Mouse (Mus musculus): Measurements from ENCODE around the gene Efna2.

Efna2 gene

DNA sequence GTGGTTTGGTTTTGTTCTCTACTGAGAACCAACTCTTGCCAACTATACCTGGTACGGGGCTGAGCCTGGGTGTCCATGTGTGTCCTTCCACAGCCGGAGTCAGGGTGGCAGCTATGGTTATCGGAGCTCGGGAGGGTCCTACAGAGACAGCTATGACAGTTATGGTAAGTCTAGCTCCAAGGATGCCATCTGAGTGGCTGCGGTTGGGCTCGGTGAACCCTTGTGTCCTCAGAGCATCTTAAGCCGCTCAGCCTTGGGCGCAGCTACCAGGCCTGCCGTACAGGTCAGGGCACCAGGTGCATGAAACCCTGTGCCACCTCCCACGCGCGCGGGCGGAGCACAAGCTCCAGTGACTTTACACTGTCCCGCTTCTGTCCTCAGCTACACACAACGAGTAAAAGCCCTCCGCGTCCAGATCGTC, 8.7 kb upstream of the Efna2 start:
- DNase-seq: no peak

DNA sequence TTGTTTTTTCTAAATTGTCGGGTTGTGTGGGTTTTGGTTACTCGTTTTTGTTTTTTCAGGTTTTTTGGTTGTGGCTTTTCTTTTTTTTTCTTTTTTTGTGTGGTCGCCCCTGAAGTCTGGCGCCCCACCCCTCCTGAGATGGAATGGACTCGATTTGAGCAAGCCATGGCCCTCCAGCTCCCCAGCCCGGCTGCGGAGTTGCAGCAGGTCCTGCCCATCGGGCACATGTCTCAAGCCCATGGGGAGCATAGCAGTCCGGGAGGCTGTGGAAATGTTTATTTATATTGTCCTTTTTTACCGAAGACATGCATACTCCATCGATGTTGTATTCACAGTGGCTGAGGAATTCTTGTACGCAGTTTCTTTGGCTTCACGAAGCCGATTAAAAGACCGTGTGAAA, 8.0 kb upstream of the Efna2 start:
- no peak for DNase-seq

DNA sequence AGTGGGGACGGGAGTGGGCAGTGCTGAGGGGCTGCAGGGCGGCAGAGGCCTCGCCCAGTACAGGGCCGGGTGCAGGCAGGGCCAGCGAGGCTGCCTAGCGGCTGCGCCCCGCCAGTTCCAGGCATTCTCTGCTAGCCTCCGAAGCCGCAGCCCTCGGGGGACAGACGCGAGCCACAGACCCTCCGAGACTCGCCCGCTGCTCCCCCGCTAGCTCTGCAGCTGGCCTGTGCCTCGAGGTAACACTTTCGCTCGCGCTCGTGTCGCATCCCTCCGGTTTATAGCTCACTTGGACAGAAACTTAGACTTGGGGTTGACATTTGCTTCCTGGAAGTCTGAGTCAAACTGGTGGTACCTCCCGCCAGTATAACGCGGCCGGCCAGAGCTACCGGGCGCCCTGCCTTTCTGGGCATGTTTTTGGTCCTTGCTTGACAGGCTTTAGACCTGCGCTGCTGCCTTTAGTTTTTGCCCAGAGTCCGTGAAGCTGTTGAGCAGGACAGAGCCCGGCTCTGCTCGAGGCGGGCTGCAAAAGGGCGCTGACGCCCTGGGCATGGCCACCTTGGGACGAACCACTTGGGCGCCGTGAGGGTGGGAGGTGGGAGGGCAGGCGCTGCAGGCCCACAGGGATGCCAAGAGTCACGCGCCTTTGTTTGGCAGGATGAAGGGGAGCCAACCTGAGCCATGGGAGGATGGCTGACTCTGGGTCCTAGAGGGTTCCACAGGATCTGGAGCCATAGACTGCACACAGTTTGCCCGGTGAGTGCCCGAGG, 7.3 kb upstream of the Efna2 start:
- DNase-seq: no peak

DNA sequence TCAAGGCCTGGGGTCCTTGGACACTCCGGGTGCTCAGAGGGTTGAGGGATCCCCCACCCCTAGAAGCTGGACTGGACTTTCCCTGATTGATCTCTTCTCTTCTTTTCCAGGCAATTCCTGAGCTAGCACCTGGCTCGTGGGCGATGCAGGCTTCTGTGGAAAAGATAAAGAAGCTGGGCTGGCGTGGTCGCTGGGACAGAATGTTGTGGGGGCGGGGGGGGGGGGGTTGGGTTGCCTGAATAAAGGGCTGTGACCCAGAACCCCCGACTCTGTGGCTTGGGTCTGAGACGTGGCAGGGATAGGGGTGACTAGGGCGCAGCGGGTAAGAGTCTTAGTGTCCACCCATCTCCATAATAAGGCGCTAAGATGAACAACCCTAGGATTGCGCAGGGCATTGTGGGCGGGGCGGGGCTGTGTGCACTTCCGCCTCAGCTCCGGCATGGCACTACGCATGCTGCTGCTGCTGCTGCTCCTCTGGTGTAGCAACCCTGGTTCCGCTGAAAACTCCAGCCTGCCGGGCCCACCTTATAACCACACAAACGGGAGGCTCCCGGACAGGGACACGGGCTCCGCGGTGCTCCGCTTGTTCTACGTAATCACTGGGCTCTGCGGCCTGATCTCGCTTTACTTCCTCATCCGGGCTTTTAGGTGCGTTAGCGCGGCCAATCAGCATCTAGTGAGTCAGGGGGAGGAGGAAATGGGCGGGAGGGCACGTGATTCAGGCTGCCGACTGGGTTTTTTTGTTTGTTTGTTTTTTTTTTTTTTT, 6.6 kb upstream of the Efna2 start, which contains the start of gene 1600002K03Rik:
Gene 1600002K03Rik, plus strand, starts transcription at position 418 of the 766 bp plus-strand sequence.
- DNase-seq: peak; percentile 90

DNA sequence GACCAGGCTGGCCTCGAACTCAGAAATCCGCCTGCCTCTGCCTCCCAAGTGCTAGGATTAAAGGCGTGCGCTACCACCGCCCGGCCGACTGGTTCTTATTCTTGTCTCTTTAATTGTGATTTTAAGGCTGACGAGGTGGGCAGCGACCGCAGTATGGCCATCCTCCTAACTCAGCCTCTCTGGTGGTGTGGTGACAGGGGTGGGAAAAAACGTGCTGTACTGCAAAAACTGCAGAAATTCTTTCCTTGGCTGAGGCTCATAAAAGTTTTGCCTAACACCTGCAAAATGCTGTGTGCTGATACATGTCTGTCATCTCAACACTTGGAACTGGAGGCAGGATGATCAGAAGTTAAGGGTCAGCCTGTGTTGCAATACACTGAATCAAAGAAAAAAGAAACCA, 5.9 kb upstream of the Efna2 start:
- DNase-seq: no peak

DNA sequence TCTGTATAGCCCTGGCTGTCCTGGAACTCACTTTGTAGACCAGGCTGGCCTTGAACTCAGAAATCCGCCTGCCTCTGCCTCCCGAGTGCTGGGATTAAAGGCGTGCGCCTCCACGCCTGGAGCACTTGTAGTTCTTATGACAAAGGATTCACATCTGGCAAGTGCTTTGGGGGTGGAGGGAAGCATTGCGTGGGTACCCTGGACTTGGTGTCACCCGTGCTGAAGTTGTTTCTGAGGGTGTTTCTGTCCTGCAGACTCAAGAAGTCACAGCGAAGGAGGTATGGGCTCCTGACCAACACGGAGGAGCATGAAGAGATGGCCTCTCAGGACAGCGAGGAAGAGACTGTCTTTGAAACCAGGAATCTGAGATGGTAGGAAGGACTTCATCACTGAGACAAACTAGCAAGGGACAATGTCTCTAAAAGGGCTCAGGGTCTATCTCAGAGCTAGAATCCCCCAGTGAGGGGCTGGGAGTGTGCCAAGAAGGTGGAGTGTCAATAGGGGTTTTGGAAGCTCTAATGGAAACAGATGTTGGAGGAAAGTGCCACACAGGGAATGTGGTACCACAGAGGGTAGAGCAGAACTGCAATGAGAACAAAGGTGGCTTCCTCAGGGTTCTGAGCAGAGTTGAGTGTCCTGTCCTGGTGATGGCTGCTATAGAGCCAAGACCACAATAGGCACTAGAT, 5.2 kb upstream of the Efna2 start:
- DNase-seq: no peak

DNA sequence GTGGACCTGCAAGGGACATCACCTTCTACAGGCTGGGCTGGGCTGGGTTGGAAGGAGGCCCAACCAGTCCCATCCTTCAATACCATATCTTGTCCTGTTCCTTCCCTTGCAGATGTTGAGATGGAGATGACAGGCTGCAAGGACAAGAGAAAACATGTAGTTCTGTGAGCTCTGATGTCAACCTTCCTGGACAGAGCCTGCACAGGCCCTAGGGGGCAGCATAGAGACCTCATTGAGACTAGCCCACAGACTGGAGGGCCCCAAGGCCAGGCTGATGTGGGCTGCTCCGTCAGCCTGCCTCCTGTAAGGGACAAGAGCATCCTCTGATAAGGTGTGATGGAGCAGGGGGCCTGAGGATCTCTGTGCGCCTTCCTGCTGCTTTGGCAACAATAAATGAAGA, 4.6 kb upstream of the Efna2 start:
- DNase-seq: peak; percentile 53

DNA sequence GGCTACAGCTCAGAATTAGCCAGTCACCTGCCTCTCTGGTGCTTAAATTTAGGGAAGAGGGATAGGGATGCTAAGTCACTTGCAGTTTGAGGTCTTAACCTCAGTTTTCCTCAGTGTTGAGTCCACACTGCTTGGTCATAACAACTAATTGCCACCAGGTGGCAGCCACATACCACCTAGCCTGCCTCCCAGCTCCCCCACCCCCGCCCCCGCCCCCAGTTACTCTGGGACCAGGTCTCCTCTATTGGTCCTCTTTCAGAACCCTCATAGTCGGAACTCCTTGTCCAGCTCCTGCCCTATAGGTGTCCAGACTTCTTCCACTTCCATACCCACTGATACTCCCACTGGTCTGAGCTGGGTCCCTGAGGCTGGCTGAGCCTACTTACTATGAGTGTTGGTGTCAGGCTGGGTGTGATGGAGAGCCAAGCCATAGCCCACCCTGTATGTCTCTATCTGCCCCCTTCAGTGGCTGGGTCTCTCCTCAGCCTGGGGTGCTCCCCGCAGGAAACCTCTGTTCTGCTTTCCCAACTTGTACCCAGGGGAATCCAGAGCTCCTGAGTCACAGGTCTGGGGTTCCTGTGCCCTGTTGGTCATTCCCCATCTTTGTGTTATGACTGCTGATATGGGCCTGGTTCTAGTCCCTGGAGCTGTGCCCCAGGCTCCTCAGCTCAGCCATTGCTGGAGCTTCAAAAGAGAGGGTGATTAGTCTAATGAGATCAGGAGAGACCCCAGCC, 3.6 kb upstream of the Efna2 start:
- DNase-seq: peak; percentile 48

DNA sequence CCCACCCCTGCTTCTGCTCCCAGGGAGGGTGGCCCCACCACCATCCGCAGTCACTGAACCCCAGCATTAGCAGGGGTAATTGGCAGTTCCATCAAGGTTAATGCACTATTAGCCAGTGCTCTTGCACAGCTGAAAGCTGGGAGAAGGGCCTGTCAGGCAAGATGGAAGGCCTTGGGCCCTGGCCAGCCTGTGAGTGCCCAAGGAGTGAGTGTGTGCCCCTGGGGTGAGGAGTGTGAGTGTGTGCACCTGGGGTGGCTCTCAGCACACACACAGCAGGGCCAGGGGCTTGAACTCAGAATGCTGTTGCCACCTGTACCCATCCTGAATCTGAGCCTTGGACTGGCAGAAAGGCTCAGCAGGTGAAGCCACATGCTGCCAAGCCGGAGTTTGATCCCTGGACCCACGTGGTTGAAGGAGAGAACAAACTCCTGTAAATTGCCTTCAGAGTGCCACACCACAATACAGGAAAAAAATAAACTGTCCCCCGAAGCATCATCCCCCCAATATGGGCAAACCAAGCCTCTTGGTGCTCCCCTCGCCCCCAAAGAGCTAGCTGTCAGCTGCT, 2.9 kb upstream of the Efna2 start:
- DNase-seq: no peak

DNA sequence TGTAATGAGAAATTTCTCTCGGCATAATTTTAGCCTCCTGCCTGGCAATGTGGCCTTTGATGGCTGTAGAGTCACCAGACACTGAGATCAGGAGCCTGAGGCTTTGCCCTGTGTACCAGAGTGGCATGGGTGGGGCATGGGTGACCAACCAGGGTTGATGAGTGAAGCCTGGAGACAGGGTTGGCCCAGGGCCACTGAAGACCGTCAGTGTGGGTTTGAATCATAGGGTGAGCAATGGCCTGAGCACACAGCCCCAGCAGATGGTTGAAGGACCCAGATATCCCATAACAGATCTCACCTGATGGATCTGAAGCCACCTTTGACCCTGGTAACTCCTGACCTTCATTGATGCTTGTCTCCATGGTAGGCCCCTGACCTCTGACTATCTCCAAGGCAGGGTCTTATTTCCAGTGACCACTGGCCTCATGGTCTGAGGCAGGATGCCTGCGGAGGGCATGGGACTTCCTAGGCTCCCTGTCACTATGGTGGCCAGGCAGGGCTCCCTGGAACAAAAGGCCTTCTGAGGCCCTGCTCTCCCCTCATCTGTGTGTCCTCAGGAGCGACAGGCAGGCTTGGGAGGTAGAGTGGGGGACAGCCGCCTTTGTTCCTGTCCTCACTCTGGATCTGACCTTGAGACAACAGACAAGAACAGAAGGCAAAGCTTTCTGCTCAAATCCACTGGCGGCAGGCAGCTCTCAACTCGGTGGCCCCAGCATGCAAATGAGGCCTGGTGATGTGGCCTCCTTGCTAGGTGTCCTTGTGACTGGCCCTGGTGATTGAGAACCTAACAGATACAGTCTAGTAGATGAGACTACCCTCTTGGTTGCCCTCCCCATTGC, 1.6 kb upstream of the Efna2 start:
- DNase-seq: no peak

DNA sequence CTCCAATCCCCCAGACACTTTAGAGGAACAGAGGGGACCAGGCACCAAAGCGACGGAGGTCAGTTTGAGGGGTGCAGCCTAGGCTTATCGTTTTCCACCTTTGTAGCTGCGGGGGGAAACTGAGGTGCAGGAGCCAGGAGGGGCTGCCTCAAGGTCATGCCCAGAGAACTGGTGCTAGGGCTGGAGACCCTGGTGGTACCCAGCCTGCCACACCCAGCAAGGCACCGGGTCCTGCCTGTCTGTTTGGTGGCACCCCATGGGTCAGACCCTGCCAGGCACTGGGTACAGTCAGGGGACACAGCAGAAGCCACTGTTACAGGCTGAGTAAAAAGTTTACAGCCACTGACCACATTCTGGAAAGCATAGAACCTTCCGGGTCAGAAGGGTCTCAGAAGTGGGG, 1.0 kb downstream of the Efna2 start:
- DNase-seq: no peak

DNA sequence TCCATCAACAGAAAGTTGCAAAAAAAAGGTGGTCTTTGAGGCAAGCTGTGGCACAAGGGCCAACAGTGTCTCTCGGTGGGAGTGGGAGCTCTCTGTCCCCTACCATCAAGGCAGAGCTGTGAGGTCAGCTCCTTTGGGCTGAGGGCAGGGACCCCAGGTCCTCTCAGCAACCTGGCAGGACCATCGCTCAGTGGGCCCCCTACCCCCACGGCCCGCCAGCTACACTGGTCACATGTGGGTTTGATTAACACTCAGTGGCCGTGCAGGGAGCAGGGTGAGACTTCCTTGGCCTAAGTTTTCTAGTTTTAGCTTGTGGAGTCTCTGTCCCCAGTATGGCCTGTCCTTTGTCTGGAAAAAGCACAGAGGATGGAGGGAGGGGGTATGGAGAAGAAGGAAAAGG, 1.5 kb downstream of the Efna2 start:
- DNase-seq: no peak

DNA sequence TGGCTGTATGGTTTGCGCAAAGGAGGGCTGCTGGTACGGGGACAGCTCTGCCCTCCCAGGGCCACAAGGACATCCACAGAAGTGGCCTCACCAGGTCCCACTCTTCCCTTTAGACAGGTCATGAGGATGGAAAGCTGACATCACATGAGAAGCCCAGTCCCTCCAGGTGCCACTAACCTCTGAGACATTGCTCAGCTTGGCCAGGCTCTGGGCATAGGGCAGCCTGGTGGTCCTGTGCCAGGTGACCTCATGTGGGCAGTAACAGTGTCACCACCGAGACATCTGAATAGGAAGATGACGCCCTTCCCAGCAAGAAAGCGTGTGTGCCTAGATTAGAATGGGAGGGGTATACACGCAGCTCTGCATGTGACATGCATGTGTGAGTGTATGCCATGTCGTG, 3.3 kb downstream of the Efna2 start:
- DNase-seq: no peak

DNA sequence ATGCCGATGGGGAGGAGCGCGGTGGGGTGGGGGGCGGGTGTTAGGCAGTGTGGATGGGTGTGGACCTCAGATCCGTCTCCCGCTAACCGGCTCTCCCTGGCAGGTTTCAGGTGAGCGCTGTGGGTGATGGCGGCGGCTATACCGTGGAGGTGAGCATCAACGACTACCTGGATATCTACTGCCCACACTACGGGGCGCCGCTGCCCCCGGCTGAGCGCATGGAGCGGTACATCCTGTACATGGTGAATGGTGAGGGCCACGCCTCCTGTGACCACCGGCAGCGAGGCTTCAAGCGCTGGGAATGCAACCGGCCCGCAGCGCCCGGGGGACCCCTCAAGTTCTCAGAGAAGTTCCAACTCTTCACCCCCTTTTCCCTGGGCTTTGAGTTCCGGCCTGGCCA, 7.4 kb downstream of the Efna2 start:
- DNase-seq: no peak

DNA sequence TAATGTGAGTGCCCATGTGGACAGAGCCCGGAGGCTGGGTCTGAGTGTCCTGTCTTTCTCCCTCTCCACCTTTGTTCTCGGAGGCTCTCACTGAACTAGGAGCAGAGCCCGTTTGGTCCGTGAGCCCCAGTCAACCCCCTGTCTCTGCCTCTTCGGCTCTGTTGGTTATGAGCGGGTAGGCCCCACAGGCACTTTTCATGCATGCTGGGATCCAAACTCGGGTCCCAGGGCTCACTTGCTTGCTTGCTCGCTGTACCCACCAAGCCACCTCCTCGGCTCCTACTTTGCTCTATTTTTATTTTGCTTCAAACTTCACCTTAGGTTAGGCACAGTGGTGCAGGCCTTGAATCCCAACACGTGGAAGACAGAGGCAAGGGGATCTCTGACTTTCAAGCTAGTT, 8.5 kb downstream of the Efna2 start:
- DNase-seq: no peak

DNA sequence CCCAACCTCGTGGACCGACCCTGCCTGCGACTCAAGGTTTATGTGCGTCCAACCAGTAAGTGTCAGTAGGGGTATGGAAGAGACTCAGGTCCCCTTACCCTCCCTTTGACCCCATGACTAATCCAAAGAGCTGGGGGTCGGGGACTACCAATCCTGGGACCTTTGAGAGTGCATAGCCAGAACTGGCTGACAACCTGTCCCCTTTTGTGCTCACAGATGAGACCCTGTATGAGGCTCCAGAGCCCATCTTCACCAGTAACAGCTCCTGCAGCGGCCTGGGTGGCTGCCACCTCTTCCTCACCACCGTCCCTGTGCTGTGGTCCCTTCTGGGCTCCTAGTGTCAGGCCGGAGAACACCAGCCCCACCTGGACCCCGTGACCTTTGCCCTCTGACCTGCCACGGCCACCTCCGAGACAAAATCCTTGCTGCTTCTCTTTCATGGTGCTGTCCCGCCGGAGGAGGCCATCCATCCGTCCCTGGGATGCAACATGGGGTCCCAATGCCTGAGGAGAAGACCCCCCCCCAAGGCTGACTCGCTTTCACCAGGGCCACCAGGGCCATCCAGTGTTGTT, 9.3 kb downstream of the Efna2 start:
- no peak for DNase-seq

DNA sequence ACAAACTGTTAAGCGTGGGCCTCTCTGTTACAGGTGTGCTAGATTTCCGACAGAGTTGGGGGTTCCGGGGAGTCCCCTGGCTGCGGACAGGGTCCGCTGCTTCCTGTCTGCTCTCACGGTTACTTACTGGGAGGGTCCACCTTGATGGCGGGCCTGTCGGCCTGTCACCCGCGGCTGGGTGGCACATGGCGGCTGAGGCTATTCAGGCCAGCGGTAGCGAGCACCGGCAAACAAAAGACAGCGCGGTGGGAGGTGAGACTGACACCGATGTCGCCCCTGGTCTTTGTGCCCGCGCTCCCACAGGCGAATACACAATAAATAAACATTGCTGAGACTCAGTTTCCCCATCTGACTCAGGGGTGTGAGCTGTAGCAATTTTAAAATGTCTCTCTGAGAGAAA, 10.7 kb downstream of the Efna2 start:
- DNase-seq: no peak

DNA sequence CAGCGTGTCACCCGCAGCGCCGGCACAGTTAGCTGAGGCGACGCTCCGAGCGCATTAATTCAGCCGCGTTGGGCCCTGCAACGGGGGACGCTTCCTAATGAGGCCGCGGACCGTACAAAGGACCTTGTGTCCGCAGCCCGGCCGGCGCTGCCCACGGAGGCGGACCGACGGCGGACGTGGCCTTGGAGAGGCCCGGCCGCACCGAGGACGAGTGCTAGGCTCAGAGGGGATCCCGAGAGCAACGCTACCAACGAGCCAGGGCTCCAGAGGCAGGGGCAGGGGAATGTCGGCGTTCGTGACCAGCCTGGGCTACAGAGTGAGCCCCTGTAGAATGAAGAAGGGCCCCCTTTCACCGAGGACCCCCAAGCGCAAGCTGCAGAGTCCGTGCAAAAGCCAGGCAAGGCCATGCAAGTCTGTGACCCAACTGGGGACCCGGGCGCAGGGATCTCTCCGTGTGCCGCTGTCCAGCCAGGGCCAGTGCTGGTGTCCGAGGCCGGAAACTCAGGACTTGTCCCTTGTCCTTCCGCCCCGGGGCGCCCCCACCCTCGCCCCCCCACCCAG, 11.3 kb downstream of the Efna2 start:
- no peak for DNase-seq

DNA sequence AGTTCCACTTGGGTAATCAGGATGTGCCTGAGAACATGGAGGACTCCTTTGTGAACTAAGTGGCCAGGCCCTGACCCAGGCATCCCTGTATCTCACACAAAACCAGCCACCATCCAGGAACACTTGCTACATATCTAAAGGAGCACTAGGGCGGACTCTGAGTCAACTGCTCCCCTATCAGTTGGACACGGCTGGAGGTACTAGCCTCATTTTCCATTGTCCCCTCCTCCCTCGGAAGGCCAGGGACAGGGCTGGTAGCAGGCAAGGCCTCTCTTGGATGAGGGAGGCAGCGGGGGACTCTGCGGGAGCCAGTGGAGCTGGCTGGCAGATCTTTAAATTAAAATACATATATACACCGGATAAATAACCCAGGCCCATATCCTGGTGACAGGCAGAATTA, 14.7 kb downstream of the Efna2 start:
- no peak for DNase-seq

DNA sequence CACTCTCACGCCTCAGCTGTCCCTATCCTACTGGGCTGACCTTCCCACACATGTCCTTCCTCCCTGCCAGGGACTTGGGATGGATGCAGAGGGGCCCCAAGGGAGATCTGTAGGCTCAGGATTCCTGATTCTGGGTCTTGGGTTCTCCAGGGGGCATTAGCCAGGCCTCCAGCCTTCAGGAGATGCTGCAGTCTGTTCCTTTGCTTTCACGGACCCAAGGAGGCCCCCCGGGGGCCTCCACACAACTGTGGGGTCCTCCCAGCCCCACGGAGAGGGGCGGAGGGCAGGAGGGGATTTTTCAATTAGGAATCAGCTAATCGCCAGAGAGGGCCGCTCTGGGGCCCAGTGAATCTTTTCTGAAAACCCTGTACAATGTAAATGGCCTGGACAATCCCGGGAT, 15.2 kb downstream of the Efna2 start:
- no peak for DNase-seq

DNA sequence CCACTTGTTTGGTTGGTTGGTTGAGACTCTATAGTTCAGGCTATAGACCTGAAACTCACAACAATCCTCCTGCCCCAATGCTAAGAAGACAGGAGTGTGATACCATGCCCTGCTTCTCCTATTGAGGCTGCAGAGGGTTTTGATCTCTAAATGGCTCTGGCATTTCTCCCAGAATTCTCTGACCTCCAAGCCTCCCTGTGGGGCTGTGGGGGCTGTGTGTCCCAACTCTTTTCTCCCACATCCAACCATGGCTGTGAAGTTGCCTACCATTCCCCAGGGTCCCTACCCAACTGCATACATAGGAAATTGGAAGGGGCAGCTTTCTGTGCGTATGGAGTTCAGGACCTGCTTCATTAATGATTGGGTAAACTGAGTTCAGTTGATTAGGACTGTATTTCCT, 16.9 kb downstream of the Efna2 start:
- DNase-seq: no peak
